Mouse (Mus musculus) lung, embryonic 14.5 days (tissue): Measurements from ENCODE around the gene Ccl20. TPM values are rescaled to one million over a fixed set of nuclear protein-coding genes. Genes with fewer than 3 reads are reported as not detected.

Source experiments
- ATAC-seq: fragments of 200-750 bp; cut with Nextera tagmentation; 2 replicates; pipeline ENCODE4 v1.8.0; 2017; ENCODE audit warnings: mild to moderate bottlenecking, moderate TSS enrichment, moderate library complexity; ENCODE audit not compliant: insufficient read depth
- DNase-seq: peaks from one replicate; pipeline ENCODE4 v3.0.0-alpha.2; 2015
- H3K27ac ChIP-seq: fragments of 300-500 bp; sonication (generic); 2 replicates; pipeline ENCODE4 v1.5.1; 2014; ENCODE audit warnings: low read depth, mild to moderate bottlenecking, moderate library complexity
- H3K27me3 ChIP-seq: fragments of 300-500 bp; sonication (generic); 2 replicates; pipeline ENCODE4 v1.6.1; 2014; ENCODE audit warnings: low read length, control low read depth; ENCODE audit not compliant: insufficient read depth
- H3K36me3 ChIP-seq: fragments of 300-500 bp; sonication (generic); 2 replicates; pipeline ENCODE4 v1.6.1; 2014; ENCODE audit warnings: control low read depth; ENCODE audit not compliant: insufficient read depth
- H3K4me1 ChIP-seq: fragments of 300-500 bp; sonication (generic); 2 replicates; pipeline ENCODE4 v1.6.1; 2014; ENCODE audit warnings: antibody characterized with exemption, control low read depth; ENCODE audit not compliant: insufficient read depth
- H3K4me2 ChIP-seq: fragments of 300-500 bp; sonication (generic); 2 replicates; pipeline ENCODE4 v1.6.1; 2014; ENCODE audit warnings: mild to moderate bottlenecking
- H3K4me3 ChIP-seq: fragments of 300-500 bp; sonication (generic); 2 replicates; pipeline ENCODE4 v1.5.1; 2014; ENCODE audit warnings: low read depth, low read length
- H3K9ac ChIP-seq: fragments of 300-500 bp; sonication (generic); 2 replicates; pipeline ENCODE4 v1.6.1; 2014
- H3K9me3 ChIP-seq: fragments of 300-500 bp; sonication (generic); 2 replicates; pipeline ENCODE4 v1.6.1; 2016; ENCODE audit warnings: low read depth, low read length, control low read depth
- CTCF ChIP-seq: IDR thresholded peaks from 2 replicates; pipeline ENCODE4 v1.5.1; 2016; ENCODE audit warnings: antibody characterized with exemption, low read depth
- WGBS: fragments of 180-500 bp; shearing (Covaris S2); extraction: QIAGEN DNeasy Blood & Tissue Kit; methylation state at CpG from one replicate; pipeline ENCODE4 v1.1.7; 2014; 5-methylcytosine and 5-hydroxymethylcytosine counted together
- polyA plus RNA-seq: library from polyadenylated mRNA; unstranded; fragments of >200 nt; fragmentation: Nextera tagmentation; extraction: Ambion mirVana; gene quantifications from 2 replicates; pipeline ENCODE4 v1.2.1, GENCODE M21; 2014

Gene Ccl20
- polyA plus RNA-seq, 1 experiment from 2014 or later: not detected

- Histone ChIP-seq H3K4me1 (no peaks in the 10 kb centered on the region), H3K9me3 (no peaks in the 10 kb centered on the region), H3K4me2 (no peak overlapping the region), H3K4me3 (no peak overlapping the region), H3K27ac (no peak overlapping the region), H3K36me3 (no peaks in the 10 kb centered on the region), H3K27me3 (no peaks in the 10 kb centered on the region), H3K9ac (no peak overlapping the region)
- DNase-seq (peak; percentile 17), ATAC-seq (no peak)
- no peak for TF ChIP-seq CTCF
- WGBS: 67% methylated on average over 5 of the region's 5 CpGs
Observed at GRCm38 (mm10) chr1:83111726-83112125, 4.8 kb upstream of the Ccl20 start.

- no peaks in the 10 kb centered on the region for H3K36me3 ChIP-seq
- no peak for DNase-seq
- no peak for TF ChIP-seq CTCF
- H3K27me3 ChIP-seq: no peaks in the 10 kb centered on the region
- H3K4me1 ChIP-seq: no peaks in the 10 kb centered on the region
- WGBS: 89% methylated on average over 3 of the region's 3 CpGs
- no peak overlapping the region for H3K9ac ChIP-seq
- H3K9me3 ChIP-seq: no peaks in the 10 kb centered on the region
- no peak overlapping the region for H3K4me3 ChIP-seq
- ATAC-seq: no peak
- H3K4me2 ChIP-seq: no peak overlapping the region
- H3K27ac ChIP-seq: no peak overlapping the region
Observed at GRCm38 (mm10) chr1:83117217-83117616, 651 bp downstream of the Ccl20 start.

GRCm38 (mm10) chr1:83117661-83118060 is 1.1 kb downstream of the Ccl20 start:
- Histone ChIP-seq H3K27me3 (no peaks in the 10 kb centered on the region), H3K4me1 (no peaks in the 10 kb centered on the region), H3K9me3 (no peaks in the 10 kb centered on the region), H3K9ac (no peak overlapping the region), H3K4me3 (no peak overlapping the region), H3K27ac (no peak overlapping the region), H3K36me3 (no peaks in the 10 kb centered on the region), H3K4me2 (no peak overlapping the region)
- DNase-seq (no peak), ATAC-seq (no peak)
- WGBS: 89% methylated on average over 7 of the region's 7 CpGs
- TF ChIP-seq CTCF: no peak

GRCm38 (mm10) chr1:83119903-83120302 is 3.3 kb downstream of the Ccl20 start:
- ATAC-seq: no peak
- no peak overlapping the region for H3K27ac ChIP-seq

GRCm38 (mm10) chr1:83120312-83120711 is 3.7 kb downstream of the Ccl20 start:
- H3K27ac ChIP-seq: no peak overlapping the region
- no peak overlapping the region for H3K9ac ChIP-seq
- H3K4me3 ChIP-seq: no peak overlapping the region
- ATAC-seq (no peak), DNase-seq (no peak)
- no peaks in the 10 kb centered on the region for H3K4me1 ChIP-seq
- H3K4me2 ChIP-seq: no peak overlapping the region
- TF ChIP-seq CTCF: no peak
- WGBS: 64% methylated on average over 3 of the region's 3 CpGs
- no peaks in the 10 kb centered on the region for H3K9me3 ChIP-seq
- H3K27me3 ChIP-seq: no peaks in the 10 kb centered on the region
- H3K36me3 ChIP-seq: no peaks in the 10 kb centered on the region

More at GRCm38 (mm10) chr1:83119903-83120302, 3.3 kb downstream of the Ccl20 start:
- H3K9ac ChIP-seq: no peak overlapping the region
- H3K36me3 ChIP-seq: no peaks in the 10 kb centered on the region
- H3K4me2 ChIP-seq: no peak overlapping the region
- H3K4me3 ChIP-seq: no peak overlapping the region
- no peaks in the 10 kb centered on the region for H3K9me3 ChIP-seq
- no peak for DNase-seq
- H3K4me1 ChIP-seq: no peaks in the 10 kb centered on the region
- no peak for TF ChIP-seq CTCF
- H3K27me3 ChIP-seq: no peaks in the 10 kb centered on the region

GRCm38 (mm10) chr1:83123201-83123600 is 6.6 kb downstream of the Ccl20 start:
- WGBS: 88% methylated on average over 2 of the region's 2 CpGs
- no peaks in the 10 kb centered on the region for H3K36me3 ChIP-seq

GRCm38 (mm10) chr1:83135829-83136228 is 19.3 kb downstream of the Ccl20 start:
- Histone ChIP-seq H3K27me3 (no peaks in the 10 kb centered on the region), H3K4me2 (no peak overlapping the region), H3K9me3 (no peaks in the 10 kb centered on the region), H3K4me3 (no peak overlapping the region), H3K36me3 (no peaks in the 10 kb centered on the region), H3K27ac (no peak overlapping the region), H3K4me1 (no peaks in the 10 kb centered on the region), H3K9ac (no peak overlapping the region)
- peak; percentile 53 for DNase-seq
- WGBS: 18% methylated on average over 7 of the region's 7 CpGs
- ATAC-seq: peak; percentile 62
- no peak for TF ChIP-seq CTCF

More at GRCm38 (mm10) chr1:83123201-83123600, 6.6 kb downstream of the Ccl20 start:
- DNase-seq (no peak), ATAC-seq (no peak)
- TF ChIP-seq CTCF: no peak
- H3K27ac ChIP-seq: no peak overlapping the region
- H3K4me2 ChIP-seq: no peak overlapping the region
- H3K9ac ChIP-seq: no peak overlapping the region
- no peaks in the 10 kb centered on the region for H3K9me3 ChIP-seq
- H3K4me1 ChIP-seq: no peaks in the 10 kb centered on the region
- H3K27me3 ChIP-seq: no peaks in the 10 kb centered on the region
- H3K4me3 ChIP-seq: no peak overlapping the region

GRCm38 (mm10) chr1:83137847-83138246 is 21.3 kb downstream of the Ccl20 start:
- no peak for ATAC-seq
- H3K4me1 ChIP-seq: no peaks in the 10 kb centered on the region
- no peak for TF ChIP-seq CTCF
- no peak overlapping the region for H3K27ac ChIP-seq
- H3K4me3 ChIP-seq: no peak overlapping the region
- no peaks in the 10 kb centered on the region for H3K36me3 ChIP-seq
- H3K4me2 ChIP-seq: no peak overlapping the region
- no peak overlapping the region for H3K9ac ChIP-seq
- WGBS: 79% methylated on average over 8 of the region's 8 CpGs
- H3K27me3 ChIP-seq: no peaks in the 10 kb centered on the region
- DNase-seq: peak; percentile 17
- no peaks in the 10 kb centered on the region for H3K9me3 ChIP-seq
